Mouse (Mus musculus): ENCODE data around the gene Fam49a. TPM values are rescaled to one million over a fixed set of nuclear protein-coding genes. Genes with fewer than 3 reads are reported as not detected.

Fam49a gene
- polyA plus RNA-seq, 1 experiment from 2014 or later: 7.9 TPM

GRCm38 (mm10) chr12:12351816-12352552, 90.0 kb downstream of the Fam49a start:
- no peak overlapping the region for H3K4me2 ChIP-seq (replicated peaks)
- no peak overlapping the region for H3K9ac ChIP-seq
- peaks cover 14% of the 10 kb centered on the region for H3K4me1 ChIP-seq
- no peak for ATAC-seq (ENCODE audit: low FRiP score, low read depth)
- H3K4me3 ChIP-seq: no peak overlapping the region
- H3K36me3 ChIP-seq: no peaks in the 10 kb centered on the region
- H3K9me3 ChIP-seq: no peaks in the 10 kb centered on the region
- WGBS: 61% methylated on average over 11 of the region's 11 CpGs
- H3K27me3 ChIP-seq: no peaks in the 10 kb centered on the region
- H3K27ac ChIP-seq: no peak overlapping the region

GRCm38 (mm10) chr12:12354115-12354653, 92.2 kb downstream of the Fam49a start:
- WGBS: 70% methylated on average over 10 of the region's 10 CpGs
- H3K9me3 ChIP-seq: no peaks in the 10 kb centered on the region
- H3K9ac ChIP-seq: no peak overlapping the region
- H3K36me3 ChIP-seq: no peaks in the 10 kb centered on the region
- H3K4me3 ChIP-seq: no peak overlapping the region
- ATAC-seq (ENCODE audit: low FRiP score, low read depth): no peak
- H3K4me2 ChIP-seq (replicated peaks): no peak overlapping the region
- H3K4me1 ChIP-seq: peaks cover 14% of the 10 kb centered on the region
- H3K27me3 ChIP-seq: no peaks in the 10 kb centered on the region
- no peak overlapping the region for H3K27ac ChIP-seq

GRCm38 (mm10) chr12:12356048-12356447, 94.1 kb downstream of the Fam49a start:
- no peak overlapping the region for H3K4me3 ChIP-seq
- no peak overlapping the region for H3K27ac ChIP-seq
- WGBS: 87% methylated on average over 9 of the region's 9 CpGs
- no peak for ATAC-seq (ENCODE audit: low FRiP score, low read depth)
- H3K9ac ChIP-seq: no peak overlapping the region
- H3K27me3 ChIP-seq: no peaks in the 10 kb centered on the region
- no peaks in the 10 kb centered on the region for H3K36me3 ChIP-seq
- no peaks in the 10 kb centered on the region for H3K9me3 ChIP-seq
- H3K4me1 ChIP-seq: peaks cover 14% of the 10 kb centered on the region
- H3K4me2 ChIP-seq (replicated peaks): no peak overlapping the region

GRCm38 (mm10) chr12:12356463-12356862, 94.5 kb downstream of the Fam49a start:
- Histone ChIP-seq H3K4me2 (replicated peaks) (no peak overlapping the region), H3K9me3 (no peaks in the 10 kb centered on the region), H3K27ac (no peak overlapping the region), H3K4me3 (no peak overlapping the region), H3K36me3 (no peaks in the 10 kb centered on the region), H3K4me1 (peaks cover 14% of the 10 kb centered on the region), H3K9ac (no peak overlapping the region), H3K27me3 (no peaks in the 10 kb centered on the region)
- 26% methylated on average over 1 of the region's 1 CpGs for WGBS
- ATAC-seq (ENCODE audit: low FRiP score, low read depth): no peak

GRCm38 (mm10) chr12:12356946-12357345, 95.0 kb downstream of the Fam49a start:
- Histone ChIP-seq H3K36me3 (no peaks in the 10 kb centered on the region), H3K9me3 (no peaks in the 10 kb centered on the region), H3K9ac (no peak overlapping the region), H3K4me2 (replicated peaks) (no peak overlapping the region), H3K27me3 (no peaks in the 10 kb centered on the region), H3K4me1 (peaks cover 11% of the 10 kb centered on the region), H3K27ac (no peak overlapping the region), H3K4me3 (no peak overlapping the region)
- ATAC-seq (ENCODE audit: low FRiP score, low read depth): no peak
- 65% methylated on average over 5 of the region's 5 CpGs for WGBS

GRCm38 (mm10) chr12:12359923-12360322, 98.0 kb downstream of the Fam49a start:
- Histone ChIP-seq H3K27ac (no peak overlapping the region), H3K4me2 (replicated peaks) (no peak overlapping the region), H3K27me3 (no peaks in the 10 kb centered on the region), H3K9me3 (no peaks in the 10 kb centered on the region), H3K4me1 (peaks cover 11% of the 10 kb centered on the region), H3K36me3 (no peaks in the 10 kb centered on the region), H3K9ac (no peak overlapping the region), H3K4me3 (no peak overlapping the region)
- ATAC-seq (ENCODE audit: low FRiP score, low read depth): no peak
- WGBS: 84% methylated on average over 5 of the region's 5 CpGs

GRCm38 (mm10) chr12:12362371-12362770, 100.4 kb downstream of the Fam49a start:
- Histone ChIP-seq H3K27me3 (no peaks in the 10 kb centered on the region), H3K9ac (no peak overlapping the region), H3K4me3 (no peak overlapping the region), H3K9me3 (no peaks in the 10 kb centered on the region; the same call in 1 of the 2 replicates), H3K4me1 (no peaks in the 10 kb centered on the region), H3K36me3 (no peaks in the 10 kb centered on the region), H3K4me2 (replicated peaks) (no peak overlapping the region), H3K27ac (no peak overlapping the region)
- 47% methylated on average over 10 of the region's 10 CpGs for WGBS
- no peak for ATAC-seq (ENCODE audit: low FRiP score, low read depth)

- Histone ChIP-seq H3K36me3 (no peaks in the 10 kb centered on the region), H3K4me1 (no peaks in the 10 kb centered on the region), H3K4me3 (no peak overlapping the region), H3K4me2 (replicated peaks) (no peak overlapping the region), H3K27me3 (no peaks in the 10 kb centered on the region), H3K27ac (no peak overlapping the region), H3K9ac (no peak overlapping the region), H3K9me3 (no peaks in the 10 kb centered on the region; the same call in 1 of the 2 replicates)
- no peak for ATAC-seq (ENCODE audit: low FRiP score, low read depth)
- WGBS: 66% methylated on average over 8 of the region's 8 CpGs
These were observed 102.3 kb downstream of the Fam49a start for GRCm38 (mm10) chr12:12364201-12364600.

- H3K4me2 ChIP-seq (replicated peaks): no peak overlapping the region
- ATAC-seq (ENCODE audit: low FRiP score, low read depth): no peak
- H3K4me1 ChIP-seq: no peaks in the 10 kb centered on the region
- no peak overlapping the region for H3K27ac ChIP-seq
- no peak overlapping the region for H3K9ac ChIP-seq
- H3K36me3 ChIP-seq: no peaks in the 10 kb centered on the region
- no peaks in the 10 kb centered on the region for H3K27me3 ChIP-seq
- H3K4me3 ChIP-seq: no peak overlapping the region
- no peaks in the 10 kb centered on the region; the same call in 1 of the 2 replicates for H3K9me3 ChIP-seq
- 86% methylated on average over 5 of the region's 5 CpGs for WGBS
These were observed 105.5 kb downstream of the Fam49a start for GRCm38 (mm10) chr12:12367423-12367822.

GRCm38 (mm10) chr12:12373111-12373862, 111.3 kb downstream of the Fam49a start:
- Histone ChIP-seq H3K9me3 (no peaks in the 10 kb centered on the region), H3K27ac (no peak overlapping the region), H3K4me3 (no peak overlapping the region), H3K27me3 (no peaks in the 10 kb centered on the region), H3K4me2 (replicated peaks) (no peak overlapping the region), H3K4me1 (no peaks in the 10 kb centered on the region), H3K9ac (no peak overlapping the region), H3K36me3 (no peaks in the 10 kb centered on the region)
- WGBS: 87% methylated on average over 11 of the region's 11 CpGs
- no peak for ATAC-seq (ENCODE audit: low FRiP score, low read depth)

GRCm38 (mm10) chr12:12379056-12379455, 117.1 kb downstream of the Fam49a start:
- no peaks in the 10 kb centered on the region for H3K36me3 ChIP-seq
- no peak for ATAC-seq (ENCODE audit: low FRiP score, low read depth)
- no peaks in the 10 kb centered on the region for H3K27me3 ChIP-seq
- no peak overlapping the region for H3K4me2 ChIP-seq (replicated peaks)
- H3K27ac ChIP-seq: no peak overlapping the region
- H3K9me3 ChIP-seq: no peaks in the 10 kb centered on the region
- no peak overlapping the region for H3K4me3 ChIP-seq
- no peaks in the 10 kb centered on the region for H3K4me1 ChIP-seq
- 49% methylated on average over 2 of the region's 2 CpGs for WGBS
- H3K9ac ChIP-seq: no peak overlapping the region

GRCm38 (mm10) chr12:12389271-12389670, 127.3 kb downstream of the Fam49a start:
- ATAC-seq (ENCODE audit: low FRiP score, low read depth): no peak
- 84% methylated on average over 1 of the region's 1 CpGs for WGBS

More at GRCm38 (mm10) chr12:12389271-12389670, 127.3 kb downstream of the Fam49a start:
- H3K4me2 ChIP-seq (replicated peaks): no peak overlapping the region
- H3K9me3 ChIP-seq: no peaks in the 10 kb centered on the region
- H3K9ac ChIP-seq: no peak overlapping the region
- no peaks in the 10 kb centered on the region for H3K27me3 ChIP-seq
- H3K4me1 ChIP-seq: no peaks in the 10 kb centered on the region
- no peak overlapping the region for H3K4me3 ChIP-seq
- no peak overlapping the region for H3K27ac ChIP-seq
- no peaks in the 10 kb centered on the region for H3K36me3 ChIP-seq

Data from limb, embryonic 13.5 days (tissue).